Mouse (Mus musculus) frontal cortex, adult 2 months (tissue): ENCODE results near the gene Gm5415. TPM values are rescaled to one million over a fixed set of nuclear protein-coding genes. Genes with fewer than 3 reads are reported as not detected.
A peak's percentile ranks its signal among the peaks of the same experiment; 100 is the strongest.
"Not testable (repeated sequence)": the region's sequence is repeated elsewhere in the genome, so short reads cannot be mapped to it uniquely, and the experiment has no call there.

Experiments used
- DNase-seq, 2 experiments: peaks; one replicate each; pipeline ENCODE4 v3.0.0; 2022; ENCODE audit warnings: low spot score in 1 of 2; ENCODE audit errors: extremely low spot score in 1 of 2
- polyA plus RNA-seq: library from polyadenylated mRNA; depleted of rRNA; stranded (reverse); fragments of >200 nt; gene quantifications from 2 replicates; pipeline ENCODE4 v1.2.3, GENCODE M21; 2012; rRNA removed

Gene Gm5415
- 0.04 TPM in 1 of 2 replicates, not detected in the other for polyA plus RNA-seq

- not testable (repeated sequence) for DNase-seq
Measured at GRCm38 (mm10) chr1:32547194-32547593, at the start of gene Gm5415. Gene Gm5415 (minus strand): TSS chr1:32547294.

GRCm38 (mm10) chr1:32568901-32569300 lies 21.8 kb upstream of the Gm5415 start:
- DNase-seq: no peak

GRCm38 (mm10) chr1:32553925-32554324 lies 6.8 kb upstream of the Gm5415 start:
- DNase-seq: peak; percentile 13 to 60

GRCm38 (mm10) chr1:32553459-32553858 lies 6.4 kb upstream of the Gm5415 start:
- no peak for DNase-seq

- peak; percentile 49 to 76 for DNase-seq
Measured at GRCm38 (mm10) chr1:32503381-32503780, 43.7 kb downstream of the Gm5415 start.
